Mouse (Mus musculus) intestine, postnatal 0 days (tissue): ENCODE data around the gene Bicral. TPM values are rescaled to one million over a fixed set of nuclear protein-coding genes. Genes with fewer than 3 reads are reported as not detected.

ENCODE experiments used
- ATAC-seq: fragments of 200-750 bp; cut with Nextera tagmentation; 2 replicates; pipeline ENCODE4 v1.8.0; 2017; ENCODE audit warnings: mild to moderate bottlenecking, moderate TSS enrichment, moderate library complexity
- H3K27ac ChIP-seq: fragments of 300-500 bp; sonication (generic); 2 replicates; pipeline ENCODE4 v1.5.1; 2014; ENCODE audit warnings: mild to moderate bottlenecking, low read depth, low read length, moderate library complexity
- H3K27me3 ChIP-seq: fragments of 300-500 bp; sonication (generic); replicated peaks from 2 replicates; pipeline ENCODE4 v1.6.1; 2014; ENCODE audit warnings: low read length, mixed read lengths; ENCODE audit not compliant: control insufficient read depth, insufficient read depth
- H3K36me3 ChIP-seq: fragments of 300-500 bp; sonication (generic); 2 replicates; pipeline ENCODE4 v1.6.1; 2014; ENCODE audit warnings: mild to moderate bottlenecking, moderate library complexity; ENCODE audit not compliant: control insufficient read depth, insufficient read depth
- H3K4me1 ChIP-seq: fragments of 300-500 bp; sonication (generic); replicated peaks from 2 replicates; pipeline ENCODE4 v1.6.1; 2014; ENCODE audit warnings: antibody characterized with exemption, low read length, mixed read lengths; ENCODE audit not compliant: control insufficient read depth, insufficient read depth
- H3K4me2 ChIP-seq: fragments of 300-500 bp; sonication (generic); replicated peaks from 2 replicates; pipeline ENCODE4 v1.6.1; 2014; ENCODE audit warnings: low read depth, mild to moderate bottlenecking, moderate library complexity
- H3K4me3 ChIP-seq: fragments of 300-500 bp; sonication (generic); 2 replicates; pipeline ENCODE4 v1.5.1; 2014; ENCODE audit warnings: low read depth, low read length
- H3K9ac ChIP-seq: fragments of 300-500 bp; sonication (generic); 2 replicates; pipeline ENCODE4 v1.6.1; 2014; ENCODE audit warnings: mild to moderate bottlenecking, low read depth, low read length
- H3K9me3 ChIP-seq: fragments of 300-500 bp; sonication (generic); 2 replicates; pipeline ENCODE4 v1.6.1; 2016; ENCODE audit warnings: mixed run types; ENCODE audit not compliant: control insufficient read depth
- CTCF ChIP-seq: sonication (generic); IDR thresholded peaks from 2 replicates; pipeline ENCODE4 v1.5.1; 2016; ENCODE audit warnings: low read depth, mild to moderate bottlenecking, control low read depth, antibody characterized with exemption, moderate library complexity
- whole genome bisulfite sequencing: fragments of 180-500 bp; shearing (Covaris S2); extraction: QIAGEN DNeasy Blood & Tissue Kit; methylation state at CpG from one replicate; pipeline ENCODE4 v1.1.7; 2014; 5-methylcytosine and 5-hydroxymethylcytosine counted together
- polyA plus RNA-seq: library from polyadenylated mRNA; unstranded; fragments of >200 nt; fragmentation: Nextera tagmentation; extraction: Ambion mirVana; gene quantifications from 2 replicates; pipeline ENCODE4 v1.2.1, GENCODE M21; 2015

Gene Bicral
- polyA plus RNA-seq: 2.2 and 2.6 TPM in 2 replicates

DNA sequence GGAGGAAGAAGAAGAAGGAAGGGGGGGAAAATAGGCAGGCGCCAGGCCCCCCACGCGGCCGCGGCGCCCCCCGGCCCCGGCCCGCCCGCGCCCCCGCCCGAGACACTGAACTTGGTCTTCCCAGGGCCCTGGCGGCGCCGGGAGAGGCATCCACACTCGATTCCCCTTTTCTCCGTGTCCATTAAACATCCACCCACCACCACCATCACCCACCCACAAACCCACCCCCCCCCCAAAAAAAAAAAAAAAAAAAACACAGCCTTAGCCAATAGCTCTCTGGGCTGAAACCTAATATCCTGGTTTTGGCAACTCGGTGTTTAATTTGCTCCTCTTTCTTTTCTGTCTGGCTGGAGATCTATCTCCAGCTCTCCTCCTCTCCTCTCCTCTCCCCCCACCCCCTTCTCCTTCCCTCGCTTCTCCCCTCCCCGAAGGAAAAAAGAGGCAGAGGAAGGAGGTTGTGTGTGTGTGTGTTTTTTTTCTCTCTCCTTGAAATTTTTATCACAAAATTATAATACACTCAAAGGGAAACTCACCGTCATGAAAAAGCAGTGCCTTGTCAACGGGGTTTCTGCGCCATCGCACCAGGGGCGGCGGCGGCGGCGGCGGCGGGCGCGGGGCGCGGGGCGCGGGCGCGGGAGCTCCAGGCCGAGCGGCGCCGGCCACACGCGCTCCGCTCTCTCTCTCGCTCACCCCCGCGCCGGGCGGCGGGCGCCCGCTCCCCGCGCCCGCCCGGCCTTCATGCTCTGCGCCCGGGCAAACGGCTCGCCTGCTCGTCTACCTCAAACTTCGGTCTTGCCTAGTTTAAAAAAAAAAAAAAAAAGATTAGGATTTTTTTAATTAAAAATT, at the start of gene Bicral:
Bicral (minus strand) TSS at position 580 of the 846 bp plus-strand sequence.
- whole genome bisulfite sequencing: under 1% methylated on average over 58 of the region's 65 CpGs
- H3K9ac ChIP-seq: peak within 1 kb of the TSS; percentile 100
- H3K27ac ChIP-seq: peak within 1 kb of the TSS; percentile 100
- H3K4me3 ChIP-seq: peak within 1 kb of the TSS; percentile 83
- H3K4me1 ChIP-seq: 0 out of 2 replicates have a peak, but pooled peaks cover 4% of the 10 kb centered on the region
- no peaks in the 10 kb centered on the region for H3K36me3 ChIP-seq
- no peak for TF ChIP-seq CTCF
- H3K9me3 ChIP-seq: no peaks in the 10 kb centered on the region
- no peaks in the 10 kb centered on the region for H3K27me3 ChIP-seq
- ATAC-seq: peak; percentile 29
- H3K4me2 ChIP-seq: peak within 1 kb of the TSS; percentile 70

- no peaks in the 10 kb centered on the region for H3K9me3 ChIP-seq
- H3K4me3 ChIP-seq: no peak overlapping the region
- no peak overlapping the region for H3K9ac ChIP-seq
- no peaks in the 10 kb centered on the region for H3K4me1 ChIP-seq
- TF ChIP-seq CTCF: peak; percentile 97
- WGBS: 19% methylated on average over 19 of the region's 19 CpGs
- no peak overlapping the region for H3K27ac ChIP-seq
- no peaks in the 10 kb centered on the region for H3K36me3 ChIP-seq
- H3K4me2 ChIP-seq: no peak overlapping the region
- H3K27me3 ChIP-seq: no peaks in the 10 kb centered on the region
- peak; percentile 77 for ATAC-seq
These were observed 45.7 kb upstream of the Bicral start for GRCm38 (mm10) chr17:46903876-46904490.

- Histone ChIP-seq H3K27ac (no peak overlapping the region), H3K9ac (no peak overlapping the region), H3K4me2 (no peak overlapping the region), H3K4me1 (no peaks in the 10 kb centered on the region), H3K4me3 (no peak overlapping the region), H3K36me3 (no peaks in the 10 kb centered on the region), H3K27me3 (no peaks in the 10 kb centered on the region), H3K9me3 (no peaks in the 10 kb centered on the region)
- WGBS: 64% methylated on average over 2 of the region's 2 CpGs
- no peak for TF ChIP-seq CTCF
- no peak for ATAC-seq
These were observed 42.7 kb upstream of the Bicral start for GRCm38 (mm10) chr17:46900941-46901340.

DNA sequence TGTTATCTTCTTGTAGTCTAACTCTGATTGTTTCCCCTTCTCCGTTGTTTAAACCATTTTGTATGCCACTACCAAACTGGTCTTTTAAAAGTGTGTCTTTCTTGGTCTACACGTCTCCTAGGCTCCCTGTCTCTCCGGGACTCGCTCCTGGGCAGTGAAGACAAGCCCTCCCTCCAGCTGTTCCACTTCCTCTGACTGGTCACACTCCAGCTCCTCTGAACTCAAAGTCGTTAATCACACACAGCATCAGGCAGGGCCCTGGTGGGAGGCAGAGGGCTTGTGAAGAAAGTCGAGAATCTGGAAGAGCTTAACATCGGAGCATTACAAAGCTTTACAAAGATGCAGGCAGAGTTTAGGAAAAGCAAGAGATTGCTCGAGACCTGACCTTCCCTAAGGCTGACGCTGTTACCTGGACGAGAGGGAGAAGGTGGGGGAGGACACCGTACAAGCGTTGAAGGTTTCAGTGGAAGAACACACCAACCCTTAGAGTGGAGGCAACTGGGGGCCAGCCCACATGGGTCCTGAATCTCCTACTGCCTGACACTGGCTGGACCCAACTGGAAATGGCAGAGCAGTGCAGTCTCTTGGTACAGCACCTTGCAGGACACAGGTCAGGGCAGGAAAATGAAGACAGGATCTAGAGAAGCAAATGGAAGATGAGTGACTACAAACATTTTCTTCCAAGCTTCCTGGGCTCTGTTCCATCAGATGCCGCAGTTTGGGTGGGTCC, 39.1 kb upstream of the Bicral start:
- peaks cover 6% of the 10 kb centered on the region for H3K4me1 ChIP-seq
- 46% methylated on average over 13 of the region's 13 CpGs for WGBS
- no peak overlapping the region for H3K9ac ChIP-seq
- no peak for TF ChIP-seq CTCF
- H3K4me3 ChIP-seq: no peak overlapping the region
- no peak overlapping the region for H3K27ac ChIP-seq
- H3K4me2 ChIP-seq: no peak overlapping the region
- ATAC-seq: no peak
- H3K36me3 ChIP-seq: no peaks in the 10 kb centered on the region
- no peaks in the 10 kb centered on the region for H3K9me3 ChIP-seq
- H3K27me3 ChIP-seq: no peaks in the 10 kb centered on the region

- no peak overlapping the region for H3K4me2 ChIP-seq
- no peak overlapping the region; the same call in 1 of the 2 replicates for H3K27ac ChIP-seq
- no peaks in the 10 kb centered on the region for H3K27me3 ChIP-seq
- H3K9ac ChIP-seq: no peak overlapping the region
- H3K9me3 ChIP-seq: no peaks in the 10 kb centered on the region
- no peak for TF ChIP-seq CTCF
- H3K4me3 ChIP-seq: no peak overlapping the region
- no peaks in the 10 kb centered on the region for H3K36me3 ChIP-seq
- 86% methylated on average over 9 of the region's 9 CpGs for WGBS
- ATAC-seq: no peak
- H3K4me1 ChIP-seq: peaks cover 17% of the 10 kb centered on the region
These were observed 37.1 kb upstream of the Bicral start for GRCm38 (mm10) chr17:46895426-46895825.
